8 mouse cellular contexts compared by ENCODE assay signal in genomic region chr5:139894025-139894508, GRCm38 (mm10). TPM values are rescaled to one million over a fixed set of nuclear protein-coding genes. Genes with fewer than 3 reads are reported as not detected.
DNase-seq lines count a peak whose midpoint lies in the region; ATAC-seq and TF ChIP-seq lines count a peak whose summit lies in the region.

No protein-coding gene starts in this region.

- peak; percentile 60 to 67 for DNase-seq in heart, adult 2 months
- DNase-seq in neural tube, embryonic 10.5 days (ENCODE audit: extremely low spot score, low spot score) = peak; percentile 35
- DNase-seq in ovary, postnatal 10 days (ENCODE audit: low spot score) = no peak
- no peak for DNase-seq in right cerebral cortex, postnatal 36 days (ENCODE audit: low spot score in 2 of 2)

- TF ChIP-seq EP300 in heart, adult 2 months (IDR thresholded peaks at IDR 0.05; ENCODE audit: insufficient read depth, low read depth, low read length) = no peak

- no peak for ATAC-seq in heart, embryonic 11.5 days (replicated peaks; ENCODE audit: insufficient number of reproducible peaks, low FRiP score, low TSS enrichment)
- ATAC-seq in forebrain, embryonic 13.5 days = peak; percentile 11; the same call in 1 of the 2 replicates
- peak; percentile 65 for ATAC-seq in hindbrain, embryonic 13.5 days (ENCODE audit: low FRiP score)
- no peak for ATAC-seq in intestine, embryonic 15.5 days

- no peaks in the 10 kb centered on the region for H3K36me3 ChIP-seq in heart, adult 2 months (ENCODE audit: control insufficient read depth, insufficient read depth, low read length)
- no peaks in the 10 kb centered on the region for H3K36me3 ChIP-seq in heart, embryonic 11.5 days (ENCODE audit: control insufficient read depth, insufficient read depth, low read length)
- no peaks in the 10 kb centered on the region for H3K36me3 ChIP-seq in forebrain, embryonic 13.5 days (ENCODE audit: poor library complexity, severe bottlenecking)
- no peaks in the 10 kb centered on the region for H3K36me3 ChIP-seq in hindbrain, embryonic 13.5 days
- no peaks in the 10 kb centered on the region for H3K36me3 ChIP-seq in intestine, embryonic 15.5 days

- TF ChIP-seq CTCF in heart, adult 2 months (IDR thresholded peaks at IDR 0.05) = no peak

- H3K4me3 ChIP-seq in heart, adult 2 months = no peak overlapping the region
- no peak overlapping the region for H3K4me3 ChIP-seq in heart, embryonic 11.5 days (ENCODE audit: low read depth, low read length)
- no peak overlapping the region for H3K4me3 ChIP-seq in forebrain, embryonic 13.5 days
- no peak overlapping the region for H3K4me3 ChIP-seq in hindbrain, embryonic 13.5 days
- H3K4me3 ChIP-seq in intestine, embryonic 15.5 days (replicated peaks) = no peak overlapping the region

- 51% methylated on average over 12 of the region's 12 CpGs for WGBS in heart, adult 2 months
- 71% methylated on average over 12 of the region's 12 CpGs for WGBS in heart, embryonic 11.5 days (ENCODE audit: insufficient replicate concordance)
- 46% methylated on average over 12 of the region's 12 CpGs for WGBS in forebrain, embryonic 13.5 days
- WGBS in hindbrain, embryonic 13.5 days = 23% methylated on average over 12 of the region's 12 CpGs
- WGBS in intestine, embryonic 15.5 days = 59% methylated on average over 12 of the region's 12 CpGs

- H3K27ac ChIP-seq in heart, adult 2 months = peak overlapping the region; percentile 43; the same call in 1 of the 2 replicates
- H3K27ac ChIP-seq in heart, embryonic 11.5 days (ENCODE audit: low read depth, low read length) = no peak overlapping the region
- peak overlapping the region; percentile 22; the same call in 1 of the 2 replicates for H3K27ac ChIP-seq in forebrain, embryonic 13.5 days
- H3K27ac ChIP-seq in hindbrain, embryonic 13.5 days = peak overlapping the region; percentile 69; the same call in 1 of the 2 replicates
- no peak overlapping the region for H3K27ac ChIP-seq in intestine, embryonic 15.5 days

- no peak overlapping the region for H3K9ac ChIP-seq in heart, adult 2 months (ENCODE audit: low read depth, low read length)
- no peak overlapping the region for H3K9ac ChIP-seq in heart, embryonic 11.5 days (ENCODE audit: low read depth, low read length)
- H3K9ac ChIP-seq in forebrain, embryonic 13.5 days = no peak overlapping the region
- no peak overlapping the region for H3K9ac ChIP-seq in hindbrain, embryonic 13.5 days
- H3K9ac ChIP-seq in intestine, embryonic 15.5 days = no peak overlapping the region

- no peaks in the 10 kb centered on the region for H3K79me2 ChIP-seq in heart, adult 2 months (replicated peaks; ENCODE audit: control insufficient read depth, insufficient read depth, low read length)

- no peaks in the 10 kb centered on the region for H3K4me1 ChIP-seq in heart, adult 2 months (ENCODE audit: control insufficient read depth, insufficient read depth, low read length)
- no peaks in the 10 kb centered on the region for H3K4me1 ChIP-seq in heart, embryonic 11.5 days (ENCODE audit: control insufficient read depth, insufficient read depth, low read length)
- peaks cover 47% of the 10 kb centered on the region for H3K4me1 ChIP-seq in forebrain, embryonic 13.5 days
- H3K4me1 ChIP-seq in hindbrain, embryonic 13.5 days (replicated peaks) = peaks cover 47% of the 10 kb centered on the region
- no peaks in the 10 kb centered on the region for H3K4me1 ChIP-seq in intestine, embryonic 15.5 days (replicated peaks)

- intact Hi-C loops in heart, adult 2 months (cut with DNase I) = no loop called here

- no peaks in the 10 kb centered on the region for H3K27me3 ChIP-seq in heart, adult 2 months (ENCODE audit: control insufficient read depth, insufficient read depth, low read length)
- H3K27me3 ChIP-seq in heart, embryonic 11.5 days (ENCODE audit: control insufficient read depth, insufficient read depth, low read length) = peaks cover 4% of the 10 kb centered on the region
- peaks cover 3% of the 10 kb centered on the region; the same call in 1 of the 2 replicates for H3K27me3 ChIP-seq in forebrain, embryonic 13.5 days
- no peaks in the 10 kb centered on the region for H3K27me3 ChIP-seq in hindbrain, embryonic 13.5 days
- H3K27me3 ChIP-seq in intestine, embryonic 15.5 days (replicated peaks) = no peaks in the 10 kb centered on the region

- no peak overlapping the region for H3K4me2 ChIP-seq in heart, embryonic 11.5 days
- H3K4me2 ChIP-seq in forebrain, embryonic 13.5 days = no peak overlapping the region
- no peak overlapping the region for H3K4me2 ChIP-seq in hindbrain, embryonic 13.5 days
- H3K4me2 ChIP-seq in intestine, embryonic 15.5 days (replicated peaks) = no peak overlapping the region

- TF ChIP-seq POLR2A in heart, adult 2 months (IDR thresholded peaks at IDR 0.05; ENCODE audit: insufficient read depth, low read depth, low read length) = no peak

- H3K9me3 ChIP-seq in heart, embryonic 11.5 days (replicated peaks; ENCODE audit: control insufficient read depth, low read length) = no peaks in the 10 kb centered on the region
- H3K9me3 ChIP-seq in forebrain, embryonic 13.5 days (replicated peaks) = no peaks in the 10 kb centered on the region
- no peaks in the 10 kb centered on the region for H3K9me3 ChIP-seq in hindbrain, embryonic 13.5 days
- H3K9me3 ChIP-seq in intestine, embryonic 15.5 days = no peaks in the 10 kb centered on the region

RNA-seq across cellular contexts. Expression of gene Elfn1, which starts 13.7 kb away (rescaled TPM):
- under 1 TPM in 1 of 2 experiments, not detected in 1; 0.14 TPM for total RNA-seq in heart, adult 2 months (2021)
- 0.18 and 0.25 TPM in 2 replicates for polyA plus RNA-seq in heart, adult 2 months (2012; rRNA removed)
- polyA plus RNA-seq in heart, embryonic 11.5 days (2014; fragmentation: Nextera tagmentation; extraction: Ambion mirVana) = 0.13 TPM in 1 of 2 replicates, not detected in the other
- 0.44 and 1.1 TPM in 2 replicates for polyA plus RNA-seq in forebrain, embryonic 13.5 days (2015; fragmentation: Nextera tagmentation; extraction: Ambion mirVana)
- polyA plus RNA-seq in hindbrain, embryonic 13.5 days (2015; fragmentation: Nextera tagmentation; extraction: Ambion mirVana) = 1.3 and 1.4 TPM in 2 replicates
- polyA plus RNA-seq in intestine, embryonic 15.5 days (2015; fragmentation: Nextera tagmentation; extraction: Ambion mirVana) = 0.19 and 0.20 TPM in 2 replicates

Comparison
In these comparisons a context has a peak if more than half of its experiments do, and no peak if none do; other contexts are left out.
1. H3K27ac ChIP-seq: peak in heart, adult 2 months (single experiment), forebrain, embryonic 13.5 days (single experiment) and hindbrain, embryonic 13.5 days (single experiment); none in heart, embryonic 11.5 days (single experiment) and intestine, embryonic 15.5 days (single experiment).
2. DNase-seq: peak in heart, adult 2 months (2 of 2) and neural tube, embryonic 10.5 days (single experiment); none in ovary, postnatal 10 days (single experiment) and right cerebral cortex, postnatal 36 days (0 of 2).
3. ATAC-seq: peak in forebrain, embryonic 13.5 days (single experiment) and hindbrain, embryonic 13.5 days (single experiment); none in heart, embryonic 11.5 days (single experiment) and intestine, embryonic 15.5 days (single experiment).